Mouse (Mus musculus): ENCODE measurements around the gene Gm45717. TPM values are rescaled to one million over a fixed set of nuclear protein-coding genes. Genes with fewer than 3 reads are reported as not detected.
"Not testable (repeated sequence)": the region's sequence is repeated elsewhere in the genome, so short reads cannot be mapped to it uniquely, and the experiment has no call there.

Gene Gm45717
- polyA plus RNA-seq, 1 experiment from 2014 or later = not detected

GRCm38 (mm10) chr7:140971479-140972171 lies 15.9 kb upstream of the Gm45717 start:
- no peaks in the 10 kb centered on the region for H3K36me3 ChIP-seq (ENCODE audit: control insufficient read depth, insufficient read depth, low read length)
- H3K9ac ChIP-seq (ENCODE audit: low read depth, low read length) = no peak overlapping the region
- H3K4me2 ChIP-seq (replicated peaks; ENCODE audit: low read depth, low read length) = no peak overlapping the region
- no peak for ATAC-seq (ENCODE audit: low FRiP score, low TSS enrichment)
- peaks cover 10% of the 10 kb centered on the region; the same call in 1 of the 2 replicates for H3K4me1 ChIP-seq (ENCODE audit: control insufficient read depth, insufficient read depth, low read length)
- 64% methylated on average over 8 of the region's 8 CpGs for WGBS
- H3K27ac ChIP-seq (ENCODE audit: low read depth, low read length) = peak overlapping the region; percentile 17; the same call in 1 of the 2 replicates
- no peaks in the 10 kb centered on the region for H3K27me3 ChIP-seq (ENCODE audit: control insufficient read depth, insufficient read depth, low read length)
- no peak overlapping the region for H3K4me3 ChIP-seq (ENCODE audit: low read length)
- no peaks in the 10 kb centered on the region for H3K9me3 ChIP-seq (ENCODE audit: control insufficient read depth, low read length)

- H3K27ac ChIP-seq (ENCODE audit: low read depth, low read length) = peak overlapping the region; percentile 17; the same call in 1 of the 2 replicates
- ATAC-seq (ENCODE audit: low FRiP score, low TSS enrichment) = no peak
- H3K4me1 ChIP-seq (ENCODE audit: control insufficient read depth, insufficient read depth, low read length) = peaks cover 10% of the 10 kb centered on the region; the same call in 1 of the 2 replicates
These were observed 15.2 kb upstream of the Gm45717 start for GRCm38 (mm10) chr7:140970931-140971330.

DNA sequence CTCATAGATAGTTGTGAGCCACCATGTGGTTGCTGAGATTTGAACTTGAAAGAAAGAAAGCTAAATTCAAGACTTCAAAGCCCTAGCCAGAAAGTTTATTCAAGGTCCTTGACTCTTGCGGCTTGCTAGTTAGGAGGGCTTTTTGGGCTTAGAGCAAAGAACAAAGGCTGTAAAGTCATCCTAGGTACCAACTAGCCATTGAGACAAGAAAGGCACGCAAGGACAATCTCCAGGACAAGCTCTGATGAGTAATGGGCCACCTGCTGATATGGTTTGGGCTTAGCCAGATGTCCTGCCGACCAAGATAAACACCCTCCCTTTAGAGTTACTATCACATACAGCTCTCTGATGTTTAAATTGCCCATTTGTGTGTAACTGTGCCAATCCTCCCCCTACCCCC lies 13.0 kb upstream of the Gm45717 start:
- not testable (repeated sequence) for H3K4me1 ChIP-seq (ENCODE audit: control insufficient read depth, insufficient read depth, low read length); H3K27ac ChIP-seq (ENCODE audit: low read depth, low read length); H3K9ac ChIP-seq (ENCODE audit: low read depth, low read length); ATAC-seq (ENCODE audit: low FRiP score, low TSS enrichment); H3K4me3 ChIP-seq (ENCODE audit: low read length); H3K9me3 ChIP-seq (ENCODE audit: control insufficient read depth, low read length); H3K27me3 ChIP-seq (ENCODE audit: control insufficient read depth, insufficient read depth, low read length); H3K36me3 ChIP-seq (ENCODE audit: control insufficient read depth, insufficient read depth, low read length)
- 0 out of 2 replicates have a peak overlapping the region, but pooled peaks have one; percentile 4 for H3K4me2 ChIP-seq (replicated peaks; ENCODE audit: low read depth, low read length)
- WGBS = 12% methylated on average over 3 of the region's 3 CpGs

More at GRCm38 (mm10) chr7:140970931-140971330, 15.2 kb upstream of the Gm45717 start:
- Histone ChIP-seq H3K4me2 (replicated peaks; ENCODE audit: low read depth, low read length) (no peak overlapping the region), H3K4me3 (ENCODE audit: low read length) (no peak overlapping the region), H3K36me3 (ENCODE audit: control insufficient read depth, insufficient read depth, low read length) (no peaks in the 10 kb centered on the region), H3K27me3 (ENCODE audit: control insufficient read depth, insufficient read depth, low read length) (no peaks in the 10 kb centered on the region), H3K9ac (ENCODE audit: low read depth, low read length) (no peak overlapping the region), H3K9me3 (ENCODE audit: control insufficient read depth, low read length) (no peaks in the 10 kb centered on the region)
- 53% methylated on average over 7 of the region's 7 CpGs for WGBS

DNA sequence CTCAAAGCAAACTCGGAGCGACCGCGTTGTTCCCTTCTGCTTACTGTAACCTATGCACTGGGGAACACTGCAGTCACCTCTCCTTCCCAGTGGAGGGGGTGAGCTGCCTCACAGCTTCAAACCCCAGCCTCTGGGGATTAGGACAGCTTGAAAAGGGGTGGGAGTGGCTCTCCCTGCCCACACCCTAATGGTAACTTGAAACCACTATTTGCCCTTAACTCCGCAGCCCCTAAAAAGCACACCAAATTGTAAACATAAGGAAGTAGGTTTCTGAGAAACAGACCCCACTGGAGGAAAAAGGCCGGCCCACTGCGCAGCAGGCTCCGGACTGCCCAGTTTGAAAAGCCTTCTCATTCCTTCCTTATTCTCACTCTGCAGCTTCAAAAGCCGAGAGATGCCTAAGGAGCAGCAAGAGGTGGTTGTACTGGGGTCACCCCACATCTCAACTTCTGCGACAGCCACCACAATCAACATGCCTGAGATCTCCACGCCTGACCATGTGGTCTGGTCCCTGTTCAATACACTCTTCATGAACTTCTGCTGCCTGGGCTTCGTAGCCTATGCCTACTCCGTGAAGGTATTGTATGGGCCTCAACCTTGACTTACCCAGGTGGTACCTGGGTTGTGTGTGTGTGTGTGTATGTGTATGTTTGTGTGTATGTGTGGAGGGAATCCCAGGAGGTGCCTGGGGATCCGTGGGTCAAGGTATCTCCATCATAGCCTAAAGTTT lies 12.3 kb upstream of the Gm45717 start:
- peak; percentile 77 for ATAC-seq (ENCODE audit: low FRiP score, low TSS enrichment)
- Histone ChIP-seq H3K9ac (ENCODE audit: low read depth, low read length) (no peak overlapping the region), H3K9me3 (ENCODE audit: control insufficient read depth, low read length) (no peaks in the 10 kb centered on the region), H3K4me1 (ENCODE audit: control insufficient read depth, insufficient read depth, low read length) (no peaks in the 10 kb centered on the region), H3K27ac (ENCODE audit: low read depth, low read length) (no peak overlapping the region), H3K36me3 (ENCODE audit: control insufficient read depth, insufficient read depth, low read length) (no peaks in the 10 kb centered on the region), H3K4me2 (replicated peaks; ENCODE audit: low read depth, low read length) (peak overlapping the region; percentile 16), H3K27me3 (ENCODE audit: control insufficient read depth, insufficient read depth, low read length) (no peaks in the 10 kb centered on the region), H3K4me3 (ENCODE audit: low read length) (no peak overlapping the region)
- 6% methylated on average over 14 of the region's 14 CpGs for WGBS

- Histone ChIP-seq H3K4me1 (ENCODE audit: control insufficient read depth, insufficient read depth, low read length) (no peaks in the 10 kb centered on the region), H3K9ac (ENCODE audit: low read depth, low read length) (no peak within 1 kb of the TSS), H3K27me3 (ENCODE audit: control insufficient read depth, insufficient read depth, low read length) (no peaks in the 10 kb centered on the region), H3K4me2 (replicated peaks; ENCODE audit: low read depth, low read length) (peak within 1 kb of the TSS; percentile 16), H3K9me3 (ENCODE audit: control insufficient read depth, low read length) (no peaks in the 10 kb centered on the region), H3K27ac (ENCODE audit: low read depth, low read length) (no peak within 1 kb of the TSS), H3K4me3 (ENCODE audit: low read length) (no peak within 1 kb of the TSS), H3K36me3 (ENCODE audit: control insufficient read depth, insufficient read depth, low read length) (no peaks in the 10 kb centered on the region)
- no peak for ATAC-seq (ENCODE audit: low FRiP score, low TSS enrichment)
- WGBS = 85% methylated on average over 4 of the region's 4 CpGs
These were observed 11.2 kb upstream of the Gm45717 start, which contains the start of gene Ifitm1 for GRCm38 (mm10) chr7:140966921-140967320. Gene Ifitm1, plus strand, starts transcription at chr7:140967221.

- WGBS = 58% methylated on average over 2 of the region's 2 CpGs
These were observed 7.0 kb upstream of the Gm45717 start for GRCm38 (mm10) chr7:140962733-140963132.

GRCm38 (mm10) chr7:140961416-140961815 lies 5.7 kb upstream of the Gm45717 start:
- peaks cover 2% of the 10 kb centered on the region; the same call in 1 of the 2 replicates for H3K4me1 ChIP-seq (ENCODE audit: control insufficient read depth, insufficient read depth, low read length)
- H3K4me3 ChIP-seq (ENCODE audit: low read length) = no peak overlapping the region
- H3K9me3 ChIP-seq (ENCODE audit: control insufficient read depth, low read length) = no peaks in the 10 kb centered on the region
- ATAC-seq (ENCODE audit: low FRiP score, low TSS enrichment) = no peak
- H3K27ac ChIP-seq (ENCODE audit: low read depth, low read length) = no peak overlapping the region
- 65% methylated on average over 2 of the region's 2 CpGs for WGBS
- no peaks in the 10 kb centered on the region for H3K27me3 ChIP-seq (ENCODE audit: control insufficient read depth, insufficient read depth, low read length)
- no peak overlapping the region for H3K9ac ChIP-seq (ENCODE audit: low read depth, low read length)
- no peaks in the 10 kb centered on the region for H3K36me3 ChIP-seq (ENCODE audit: control insufficient read depth, insufficient read depth, low read length)
- no peak overlapping the region for H3K4me2 ChIP-seq (replicated peaks; ENCODE audit: low read depth, low read length)

More at GRCm38 (mm10) chr7:140962733-140963132, 7.0 kb upstream of the Gm45717 start:
- Histone ChIP-seq H3K27ac (ENCODE audit: low read depth, low read length) (no peak overlapping the region), H3K4me3 (ENCODE audit: low read length) (no peak overlapping the region), H3K27me3 (ENCODE audit: control insufficient read depth, insufficient read depth, low read length) (no peaks in the 10 kb centered on the region), H3K4me1 (ENCODE audit: control insufficient read depth, insufficient read depth, low read length) (no peaks in the 10 kb centered on the region; the same call in 1 of the 2 replicates), H3K9ac (ENCODE audit: low read depth, low read length) (no peak overlapping the region), H3K9me3 (ENCODE audit: control insufficient read depth, low read length) (no peaks in the 10 kb centered on the region), H3K36me3 (ENCODE audit: control insufficient read depth, insufficient read depth, low read length) (no peaks in the 10 kb centered on the region), H3K4me2 (replicated peaks; ENCODE audit: low read depth, low read length) (no peak overlapping the region)
- no peak for ATAC-seq (ENCODE audit: low FRiP score, low TSS enrichment)

DNA sequence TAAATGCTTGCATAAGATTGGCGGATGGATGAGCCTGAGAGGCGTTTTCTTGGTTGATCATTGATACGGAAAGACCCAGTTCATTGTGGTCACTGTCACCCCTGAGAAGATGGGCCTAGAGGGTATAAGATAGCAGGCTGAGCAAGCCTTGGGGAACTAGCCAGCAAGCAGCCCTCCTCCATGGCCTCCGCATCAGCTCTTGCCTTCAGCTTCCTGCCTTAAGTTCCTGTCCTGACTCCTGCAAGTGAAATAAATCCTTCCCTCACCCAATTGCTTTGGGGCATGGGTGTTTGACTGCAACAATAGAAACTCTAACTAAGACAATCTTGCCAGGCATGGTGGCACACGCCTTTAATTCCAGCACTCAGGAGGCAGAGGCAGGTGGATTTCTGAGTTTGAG lies 4.3 kb upstream of the Gm45717 start:
- ATAC-seq (ENCODE audit: low FRiP score, low TSS enrichment) = no peak
- no peak overlapping the region for H3K4me3 ChIP-seq (ENCODE audit: low read length)
- peaks cover 6% of the 10 kb centered on the region; the same call in 1 of the 2 replicates for H3K4me1 ChIP-seq (ENCODE audit: control insufficient read depth, insufficient read depth, low read length)
- 82% methylated on average over 5 of the region's 5 CpGs for whole genome bisulfite sequencing
- no peak overlapping the region for H3K27ac ChIP-seq (ENCODE audit: low read depth, low read length)
- H3K9ac ChIP-seq (ENCODE audit: low read depth, low read length) = no peak overlapping the region
- H3K9me3 ChIP-seq (ENCODE audit: control insufficient read depth, low read length) = no peaks in the 10 kb centered on the region
- H3K4me2 ChIP-seq (replicated peaks; ENCODE audit: low read depth, low read length) = no peak overlapping the region
- H3K27me3 ChIP-seq (ENCODE audit: control insufficient read depth, insufficient read depth, low read length) = no peaks in the 10 kb centered on the region
- H3K36me3 ChIP-seq (ENCODE audit: control insufficient read depth, insufficient read depth, low read length) = no peaks in the 10 kb centered on the region
